Mouse (Mus musculus) stomach, embryonic 16.5 days (tissue): ENCODE results near the gene Paf1. TPM values are rescaled to one million over a fixed set of nuclear protein-coding genes. Genes with fewer than 3 reads are reported as not detected.
A peak's percentile ranks its signal among the peaks of the same experiment; 100 is the strongest.

Experiments used
- ATAC-seq: fragments of 200-750 bp; cut with Nextera tagmentation; 2 replicates; pipeline ENCODE4 v1.8.0; 2017; ENCODE audit warnings: moderate number of reproducible peaks, moderate TSS enrichment; ENCODE audit not compliant: insufficient read depth, low FRiP score
- H3K27ac ChIP-seq: fragments of 300-500 bp; sonication (generic); 2 replicates; pipeline ENCODE4 v1.5.1; 2014; ENCODE audit warnings: low read length
- H3K27me3 ChIP-seq: fragments of 300-500 bp; sonication (generic); 2 replicates; pipeline ENCODE4 v1.6.1; 2014; ENCODE audit warnings: low read length, control low read depth, mixed read lengths; ENCODE audit not compliant: control insufficient read depth, insufficient read depth
- H3K36me3 ChIP-seq: fragments of 300-500 bp; sonication (generic); 2 replicates; pipeline ENCODE4 v1.6.1; 2014; ENCODE audit warnings: low read length; ENCODE audit not compliant: control insufficient read depth, insufficient read depth
- H3K4me1 ChIP-seq: fragments of 300-500 bp; sonication (generic); 2 replicates; pipeline ENCODE4 v1.6.1; 2014; ENCODE audit warnings: low read length, control low read depth, mixed read lengths; ENCODE audit not compliant: control insufficient read depth, insufficient read depth
- H3K4me2 ChIP-seq: fragments of 300-500 bp; sonication (generic); 2 replicates; pipeline ENCODE4 v1.6.1; 2014; ENCODE audit warnings: low read depth, low read length, mixed read lengths
- H3K4me3 ChIP-seq: fragments of 300-500 bp; sonication (generic); replicated peaks from 2 replicates; pipeline ENCODE4 v1.5.1; 2014; ENCODE audit warnings: mild to moderate bottlenecking, low read length
- H3K9ac ChIP-seq: fragments of 300-500 bp; sonication (generic); 2 replicates; pipeline ENCODE4 v1.6.1; 2014; ENCODE audit warnings: low read length
- H3K9me3 ChIP-seq: fragments of 300-500 bp; sonication (generic); replicated peaks from 2 replicates; pipeline ENCODE4 v1.6.1; 2016; ENCODE audit warnings: low read length, control low read depth; ENCODE audit not compliant: control insufficient read depth
- WGBS: fragments of 180-500 bp; shearing (Covaris S2); extraction: QIAGEN DNeasy Blood & Tissue Kit; methylation state at CpG from one replicate; pipeline ENCODE4 v1.1.7; 2014; 5-methylcytosine and 5-hydroxymethylcytosine counted together
- polyA plus RNA-seq: library from polyadenylated mRNA; unstranded; fragments of >200 nt; fragmentation: Nextera tagmentation; extraction: Ambion mirVana; gene quantifications from 2 replicates; pipeline ENCODE4 v1.2.1, GENCODE M21; 2015

Gene Paf1
- polyA plus RNA-seq, 1 experiment from 2014 or later: 84.3 TPM

DNA sequence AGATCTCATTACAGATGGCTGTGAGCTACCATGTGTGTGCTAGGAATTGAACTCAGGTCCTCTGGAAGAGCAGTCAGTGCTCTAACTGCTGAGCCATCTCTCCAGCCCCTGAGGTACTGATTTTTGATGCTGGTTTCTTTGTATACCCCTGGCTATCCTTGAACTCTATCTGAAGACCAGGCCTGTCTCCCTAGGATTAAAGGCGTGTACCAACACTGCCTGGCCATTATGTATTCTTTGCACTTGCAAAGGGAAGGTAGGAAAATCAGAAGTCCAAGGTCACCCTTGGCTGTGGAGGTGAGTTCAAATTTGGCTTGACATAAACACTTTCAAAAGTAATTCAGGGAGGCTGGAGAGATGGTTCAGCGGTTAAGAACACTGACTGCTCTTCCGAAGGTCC, 38.2 kb upstream of the Paf1 start:
- Histone ChIP-seq H3K9ac (no peak overlapping the region), H3K4me1 (peaks cover 28% of the 10 kb centered on the region), H3K36me3 (peaks cover 23% of the 10 kb centered on the region), H3K27me3 (no peaks in the 10 kb centered on the region), H3K27ac (no peak overlapping the region), H3K4me2 (no peak overlapping the region), H3K9me3 (no peaks in the 10 kb centered on the region), H3K4me3 (no peak overlapping the region)
- 88% methylated on average over 3 of the region's 3 CpGs for WGBS
- no peak for ATAC-seq

- H3K27me3 ChIP-seq: no peaks in the 10 kb centered on the region
- peaks cover 28% of the 10 kb centered on the region for H3K36me3 ChIP-seq
- no peak overlapping the region for H3K9ac ChIP-seq
- ATAC-seq: no peak
- no peak overlapping the region for H3K4me2 ChIP-seq
- no peak overlapping the region for H3K4me3 ChIP-seq
- no peak overlapping the region for H3K27ac ChIP-seq
- 83% methylated on average over 3 of the region's 3 CpGs for WGBS
- H3K4me1 ChIP-seq: peaks cover 28% of the 10 kb centered on the region
- no peaks in the 10 kb centered on the region for H3K9me3 ChIP-seq
Measured at GRCm38 (mm10) chr7:28355221-28355620, 37.5 kb upstream of the Paf1 start.

DNA sequence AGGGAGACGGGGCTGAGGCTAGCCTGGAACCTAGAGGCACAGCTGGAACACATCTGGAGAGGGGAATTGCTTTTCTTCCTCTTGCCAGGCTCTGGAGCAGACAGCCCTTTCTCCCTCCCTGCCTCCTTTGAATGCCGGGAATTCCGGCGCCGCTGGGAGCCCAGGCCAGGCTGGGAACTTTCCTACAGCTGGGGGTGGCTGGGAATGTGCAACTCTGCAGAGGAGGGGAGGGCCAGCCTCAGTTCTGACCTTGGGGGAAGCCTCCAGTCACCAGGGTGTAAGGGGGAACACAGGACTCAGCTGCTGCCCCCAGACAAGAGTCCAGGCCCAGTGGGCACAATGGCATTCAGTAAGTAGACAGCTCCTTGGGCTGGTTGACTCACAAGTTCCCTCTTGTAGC, 35.8 kb upstream of the Paf1 start:
- no peaks in the 10 kb centered on the region for H3K9me3 ChIP-seq
- no peak overlapping the region for H3K4me3 ChIP-seq
- WGBS: 10% methylated on average over 5 of the region's 5 CpGs
- peak overlapping the region; percentile 71 for H3K27ac ChIP-seq
- H3K9ac ChIP-seq: peak overlapping the region; percentile 43; the same call in 1 of the 2 replicates
- no peaks in the 10 kb centered on the region for H3K27me3 ChIP-seq
- H3K4me2 ChIP-seq: 0 out of 2 replicates have a peak overlapping the region, but pooled peaks have one; percentile 27
- peaks cover 37% of the 10 kb centered on the region for H3K36me3 ChIP-seq
- H3K4me1 ChIP-seq: peaks cover 22% of the 10 kb centered on the region
- peak; percentile 59 for ATAC-seq

GRCm38 (mm10) chr7:28357984-28358383, 34.8 kb upstream of the Paf1 start:
- no peaks in the 10 kb centered on the region for H3K9me3 ChIP-seq
- H3K4me2 ChIP-seq: peak overlapping the region; percentile 27
- peaks cover 39% of the 10 kb centered on the region for H3K36me3 ChIP-seq
- peaks cover 21% of the 10 kb centered on the region for H3K4me1 ChIP-seq
- no peaks in the 10 kb centered on the region for H3K27me3 ChIP-seq
- peak overlapping the region; percentile 43 for H3K9ac ChIP-seq
- ATAC-seq: peak; percentile 25; the same call in 1 of the 2 replicates
- WGBS: 1% methylated on average over 5 of the region's 5 CpGs
- peak overlapping the region; percentile 71 for H3K27ac ChIP-seq
- H3K4me3 ChIP-seq: no peak overlapping the region

DNA sequence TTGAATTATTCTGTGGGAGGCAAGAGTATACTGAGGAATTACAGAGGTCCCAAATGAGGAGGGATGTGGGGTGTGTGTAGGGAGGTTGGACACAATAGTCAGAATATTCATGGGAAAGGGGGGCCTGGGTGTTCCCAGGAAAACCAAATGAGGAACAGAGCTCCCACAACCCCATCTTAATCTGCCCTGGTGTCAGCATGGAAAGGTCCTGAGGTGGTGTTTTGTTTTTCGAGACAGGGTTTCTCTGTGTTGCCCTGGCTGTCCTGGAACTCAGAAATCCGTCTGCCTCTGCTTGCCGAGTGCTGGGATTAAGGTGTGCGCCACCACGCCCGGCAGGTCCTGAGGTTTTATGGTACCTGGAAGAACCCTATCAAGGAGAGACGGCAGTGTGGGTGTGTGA, 34.3 kb upstream of the Paf1 start:
- Histone ChIP-seq H3K4me1 (peaks cover 21% of the 10 kb centered on the region), H3K36me3 (peaks cover 34% of the 10 kb centered on the region), H3K9ac (no peak overlapping the region), H3K4me3 (no peak overlapping the region), H3K27ac (peak overlapping the region; percentile 71), H3K9me3 (no peaks in the 10 kb centered on the region), H3K4me2 (no peak overlapping the region), H3K27me3 (no peaks in the 10 kb centered on the region)
- WGBS: 49% methylated on average over 7 of the region's 7 CpGs
- no peak for ATAC-seq

GRCm38 (mm10) chr7:28359854-28360253, 32.9 kb upstream of the Paf1 start:
- Histone ChIP-seq H3K4me2 (no peak overlapping the region), H3K27me3 (no peaks in the 10 kb centered on the region), H3K36me3 (peaks cover 25% of the 10 kb centered on the region), H3K9me3 (no peaks in the 10 kb centered on the region), H3K4me1 (peaks cover 21% of the 10 kb centered on the region), H3K9ac (no peak overlapping the region), H3K27ac (no peak overlapping the region), H3K4me3 (no peak overlapping the region)
- 88% methylated on average over 10 of the region's 10 CpGs for WGBS
- no peak for ATAC-seq

- no peak for ATAC-seq
- Histone ChIP-seq H3K4me1 (peaks cover 21% of the 10 kb centered on the region), H3K36me3 (peaks cover 27% of the 10 kb centered on the region), H3K9me3 (no peaks in the 10 kb centered on the region), H3K4me2 (no peak overlapping the region), H3K4me3 (no peak overlapping the region), H3K27ac (no peak overlapping the region), H3K27me3 (no peaks in the 10 kb centered on the region), H3K9ac (no peak overlapping the region)
- WGBS: 89% methylated on average over 6 of the region's 6 CpGs
Measured at GRCm38 (mm10) chr7:28360291-28360690, 32.5 kb upstream of the Paf1 start.

DNA sequence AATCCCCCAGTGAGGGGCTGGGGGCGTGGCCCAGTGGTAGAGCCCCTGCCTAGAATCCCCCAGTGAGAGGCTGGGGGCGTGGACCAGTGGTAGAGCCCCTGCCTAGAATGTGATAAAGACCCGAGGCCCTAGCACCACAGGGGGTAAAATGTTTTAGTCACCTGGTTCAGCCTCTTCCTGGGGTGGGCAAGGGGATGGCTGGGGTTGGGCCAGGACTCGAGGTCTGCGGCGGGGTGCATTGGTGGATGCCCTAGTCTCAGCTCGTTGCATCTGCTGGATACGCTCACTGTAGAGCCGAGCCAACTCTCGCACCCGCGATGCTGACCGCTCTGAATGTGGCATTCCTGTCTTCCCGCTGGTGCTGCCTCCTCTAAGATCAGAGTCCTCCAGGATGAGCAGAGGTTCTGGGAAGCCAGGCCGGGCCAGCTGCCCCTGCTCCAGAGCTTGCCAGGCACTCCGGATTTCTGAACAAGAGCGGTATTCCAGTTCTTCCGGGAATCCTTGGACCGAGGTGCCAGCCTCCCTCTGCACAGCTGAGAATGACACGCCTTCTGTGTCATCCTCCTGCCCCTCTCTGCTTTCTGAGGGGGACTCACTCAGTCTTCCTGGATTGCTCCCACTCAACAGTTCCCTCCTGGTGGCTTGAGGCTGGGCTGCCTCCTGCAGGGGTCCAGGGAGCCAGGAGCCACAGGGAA, 31.0 kb upstream of the Paf1 start:
- peaks cover 31% of the 10 kb centered on the region for H3K36me3 ChIP-seq
- no peak overlapping the region for H3K4me2 ChIP-seq
- no peak overlapping the region for H3K9ac ChIP-seq
- no peaks in the 10 kb centered on the region for H3K27me3 ChIP-seq
- WGBS: 95% methylated on average over 20 of the region's 20 CpGs
- H3K27ac ChIP-seq: no peak overlapping the region
- H3K9me3 ChIP-seq: no peaks in the 10 kb centered on the region
- H3K4me1 ChIP-seq: peaks cover 19% of the 10 kb centered on the region
- no peak for ATAC-seq
- no peak overlapping the region for H3K4me3 ChIP-seq

DNA sequence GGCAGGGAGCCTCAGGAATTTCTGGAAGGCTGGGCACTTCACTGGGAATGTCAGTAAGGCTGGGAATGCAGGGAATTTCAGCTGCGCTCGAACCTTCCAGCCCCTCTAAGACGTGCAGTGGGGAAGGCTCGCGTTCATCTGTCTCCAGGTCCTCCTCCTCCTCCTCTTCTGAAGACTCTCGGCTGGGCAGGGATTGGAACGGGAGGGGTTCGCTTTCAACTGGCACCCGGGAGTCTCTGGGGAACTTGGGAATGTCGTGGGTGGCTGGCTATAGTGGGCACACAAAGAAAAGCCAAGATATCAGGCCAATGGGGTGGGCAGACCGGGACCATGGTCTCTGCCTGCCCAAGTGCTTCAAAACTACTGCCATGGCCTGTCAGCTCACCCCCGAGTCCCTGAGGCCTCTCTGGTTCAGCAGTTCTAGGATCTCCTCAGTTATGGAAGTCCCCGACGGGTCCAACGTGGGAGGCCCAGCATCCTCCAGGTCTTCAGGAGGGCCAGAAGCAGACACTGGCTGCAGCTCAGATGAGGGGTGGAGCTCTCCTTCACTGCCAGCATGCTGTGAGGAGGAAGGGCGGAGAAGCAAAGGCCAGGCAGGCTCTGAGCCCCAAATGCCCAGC, 30.2 kb upstream of the Paf1 start:
- no peak for ATAC-seq
- Histone ChIP-seq H3K9ac (no peak overlapping the region), H3K9me3 (no peaks in the 10 kb centered on the region), H3K27me3 (no peaks in the 10 kb centered on the region), H3K27ac (no peak overlapping the region), H3K4me2 (no peak overlapping the region), H3K4me1 (peaks cover 12% of the 10 kb centered on the region), H3K36me3 (peaks cover 31% of the 10 kb centered on the region), H3K4me3 (no peak overlapping the region)
- WGBS: 81% methylated on average over 16 of the region's 16 CpGs
